Comparison of ENCODE assay signal across 19 mouse cellular contexts in genomic region chr2:165300424-165300823, GRCm38 (mm10). TPM values are rescaled to one million over a fixed set of nuclear protein-coding genes. Genes with fewer than 3 reads are reported as not detected.
DNase-seq lines count a peak whose midpoint lies in the region; ATAC-seq and TF ChIP-seq lines count a peak whose summit lies in the region.
"Had no signal": no experiment of that assay in that cellular context is flagged by ENCODE, and none has a peak within 500 bp of the region (broad histone marks: within the 10 kb centered on the region; RNA-seq: fewer than 3 reads in every experiment).

No protein-coding gene starts in this region.

- H3K27ac ChIP-seq in midbrain, embryonic 10.5 days (replicated peaks): 0 out of 2 replicates have a peak overlapping the region, but pooled peaks have one; percentile 13
- no peak overlapping the region for H3K27ac ChIP-seq in midbrain, embryonic 13.5 days
- peak overlapping the region; percentile 36; the same call in 1 of the 2 replicates for H3K27ac ChIP-seq in forebrain, embryonic 14.5 days (ENCODE audit: low read depth, low read length)
- peak overlapping the region; percentile 70; the same call in 1 of the 2 replicates for H3K27ac ChIP-seq in hindbrain, postnatal 0 days
- H3K27ac ChIP-seq in kidney, embryonic 16.5 days (ENCODE audit: low read length): no peak overlapping the region
- H3K27ac ChIP-seq: embryonic facial prominence, embryonic 15.5 days; midbrain, embryonic 12.5 days; neural tube, embryonic 13.5 days had no signal

- no peaks in the 10 kb centered on the region for H3K9me3 ChIP-seq in midbrain, embryonic 10.5 days (replicated peaks)
- H3K9me3 ChIP-seq in midbrain, embryonic 13.5 days: no peaks in the 10 kb centered on the region
- no peaks in the 10 kb centered on the region for H3K9me3 ChIP-seq in forebrain, embryonic 14.5 days (replicated peaks; ENCODE audit: control insufficient read depth, low read length)
- H3K9me3 ChIP-seq in hindbrain, postnatal 0 days (ENCODE audit: low read length): no peaks in the 10 kb centered on the region
- no peaks in the 10 kb centered on the region for H3K9me3 ChIP-seq in kidney, embryonic 16.5 days (ENCODE audit: low read length)
- H3K9me3 ChIP-seq: embryonic facial prominence, embryonic 15.5 days; G1E; heart, embryonic 12.5 days; midbrain, embryonic 12.5 days; neural tube, embryonic 13.5 days had no signal

- TF ChIP-seq CTCF in hindbrain, postnatal 0 days (IDR thresholded peaks at IDR 0.05; ENCODE audit: low read depth): no peak

- H3K36me3 ChIP-seq in midbrain, embryonic 10.5 days: peaks cover 94% of the 10 kb centered on the region
- H3K36me3 ChIP-seq in midbrain, embryonic 13.5 days: peaks cover 97% of the 10 kb centered on the region
- peaks cover 86% of the 10 kb centered on the region for H3K36me3 ChIP-seq in forebrain, embryonic 14.5 days (ENCODE audit: control insufficient read depth, insufficient read depth, low read length)
- peaks cover 54% of the 10 kb centered on the region for H3K36me3 ChIP-seq in hindbrain, postnatal 0 days (ENCODE audit: insufficient read depth, low read length)
- H3K36me3 ChIP-seq in kidney, embryonic 16.5 days (ENCODE audit: insufficient read depth, low read length): peaks cover 57% of the 10 kb centered on the region

- H3K9ac ChIP-seq in midbrain, embryonic 13.5 days (replicated peaks): no peak overlapping the region
- H3K9ac ChIP-seq in forebrain, embryonic 14.5 days (ENCODE audit: low read length): no peak overlapping the region
- H3K9ac ChIP-seq in hindbrain, postnatal 0 days (replicated peaks; ENCODE audit: low read length): no peak overlapping the region
- no peak overlapping the region for H3K9ac ChIP-seq in kidney, embryonic 16.5 days (replicated peaks; ENCODE audit: low read length)
- H3K9ac ChIP-seq: embryonic facial prominence, embryonic 15.5 days; heart, embryonic 12.5 days; midbrain, embryonic 12.5 days; neural tube, embryonic 13.5 days had no signal

- H3K4me1 ChIP-seq in midbrain, embryonic 10.5 days: peaks cover 20% of the 10 kb centered on the region
- H3K4me1 ChIP-seq in midbrain, embryonic 13.5 days (replicated peaks): peaks cover 8% of the 10 kb centered on the region; the same call in 1 of the 2 replicates
- no peaks in the 10 kb centered on the region for H3K4me1 ChIP-seq in forebrain, embryonic 14.5 days (ENCODE audit: control insufficient read depth, insufficient read depth, low read length)
- no peaks in the 10 kb centered on the region for H3K4me1 ChIP-seq in hindbrain, postnatal 0 days (ENCODE audit: insufficient read depth, low read length)
- H3K4me1 ChIP-seq in kidney, embryonic 16.5 days (ENCODE audit: insufficient read depth, low read length): peaks cover 3% of the 10 kb centered on the region; the same call in 1 of the 2 replicates
- H3K4me1 ChIP-seq: embryonic facial prominence, embryonic 15.5 days; heart, embryonic 12.5 days; midbrain, embryonic 12.5 days had no signal

- WGBS in midbrain, embryonic 10.5 days: 83% methylated on average over 8 of the region's 8 CpGs
- WGBS in midbrain, embryonic 13.5 days: 78% methylated on average over 8 of the region's 8 CpGs
- whole genome bisulfite sequencing in forebrain, embryonic 14.5 days: 76% methylated on average over 8 of the region's 8 CpGs
- 59% methylated on average over 8 of the region's 8 CpGs for WGBS in hindbrain, postnatal 0 days
- 76% methylated on average over 8 of the region's 8 CpGs for WGBS in kidney, embryonic 16.5 days

- H3K4me2 ChIP-seq in midbrain, embryonic 13.5 days (replicated peaks): no peak overlapping the region
- no peak overlapping the region for H3K4me2 ChIP-seq in forebrain, embryonic 14.5 days (ENCODE audit: low read length)
- H3K4me2 ChIP-seq in hindbrain, postnatal 0 days (ENCODE audit: low read depth, low read length): no peak overlapping the region
- no peak overlapping the region for H3K4me2 ChIP-seq in kidney, embryonic 16.5 days (replicated peaks; ENCODE audit: low read depth, low read length)
- H3K4me2 ChIP-seq: embryonic facial prominence, embryonic 15.5 days; heart, embryonic 12.5 days; midbrain, embryonic 12.5 days; neural tube, embryonic 13.5 days had no signal

- H3K27me3 ChIP-seq in midbrain, embryonic 10.5 days (ENCODE audit: low read depth, poor library complexity, severe bottlenecking): no peaks in the 10 kb centered on the region
- H3K27me3 ChIP-seq in midbrain, embryonic 13.5 days: no peaks in the 10 kb centered on the region
- H3K27me3 ChIP-seq in forebrain, embryonic 14.5 days (replicated peaks; ENCODE audit: control insufficient read depth, insufficient read depth, low read length): no peaks in the 10 kb centered on the region
- no peaks in the 10 kb centered on the region for H3K27me3 ChIP-seq in hindbrain, postnatal 0 days (ENCODE audit: insufficient read depth, low read length)
- H3K27me3 ChIP-seq in kidney, embryonic 16.5 days (ENCODE audit: insufficient read depth, low read length): no peaks in the 10 kb centered on the region
- H3K27me3 ChIP-seq: embryonic facial prominence, embryonic 15.5 days; heart, embryonic 12.5 days; midbrain, embryonic 12.5 days; neural tube, embryonic 13.5 days had no signal

- H3K4me3 ChIP-seq in midbrain, embryonic 10.5 days: no peak overlapping the region
- no peak overlapping the region for H3K4me3 ChIP-seq in midbrain, embryonic 13.5 days (replicated peaks)
- no peak overlapping the region for H3K4me3 ChIP-seq in forebrain, embryonic 14.5 days (ENCODE audit: low read depth, low read length)
- no peak overlapping the region for H3K4me3 ChIP-seq in hindbrain, postnatal 0 days (ENCODE audit: low read length)
- H3K4me3 ChIP-seq in kidney, embryonic 16.5 days (ENCODE audit: low read length): no peak overlapping the region
- H3K4me3 ChIP-seq: embryonic facial prominence, embryonic 15.5 days; heart, embryonic 12.5 days; midbrain, embryonic 12.5 days; neural tube, embryonic 13.5 days had no signal

- peak; percentile 68 for ATAC-seq in frontal cortex, adult (ENCODE audit: low TSS enrichment)
- ATAC-seq in midbrain, embryonic 13.5 days: no peak
- ATAC-seq in forebrain, embryonic 14.5 days: no peak
- peak; percentile 68 for ATAC-seq in hindbrain, postnatal 0 days
- ATAC-seq in kidney, embryonic 16.5 days (ENCODE audit: low FRiP score, low TSS enrichment): no peak

- no peak for DNase-seq in frontal cortex, postnatal 10 days (ENCODE audit: low spot score in 2 of 2)
- DNase-seq in midbrain, embryonic 10.5 days (ENCODE audit: low spot score): no peak
- peak; percentile 43 for DNase-seq in forebrain, embryonic 14.5 days (ENCODE audit: low spot score)
- peak; percentile 76 for DNase-seq in hindbrain, postnatal 0 days (ENCODE audit: low spot score)
- DNase-seq: adrenal gland, adult 8-10 months; gastrocnemius, postnatal 36 days; heart, postnatal 36 days; kidney, adult 11 months; kidney, postnatal 14 days; lung, postnatal 14 days; thymus, adult 2 months had no signal

RNA-seq across cellular contexts. Expression of gene Slc35c2, which starts 12.8 kb away (rescaled TPM):
- 72.8 and 73.0 TPM in 2 replicates for polyA plus RNA-seq in midbrain, embryonic 10.5 days (2016; fragmentation: Nextera tagmentation; extraction: Ambion mirVana)
- 69.6 and 73.8 TPM in 2 replicates for polyA plus RNA-seq in midbrain, embryonic 13.5 days (2015; fragmentation: Nextera tagmentation; extraction: Ambion mirVana)
- 54.7 and 56.4 TPM in 2 replicates for polyA plus RNA-seq in forebrain, embryonic 14.5 days (2014; fragmentation: Nextera tagmentation; extraction: Ambion mirVana)
- 97.1 and 120 TPM in 2 replicates for total RNA-seq in hindbrain, postnatal 0 days (2014; rRNA removed)
- polyA plus RNA-seq in hindbrain, postnatal 0 days (2015; fragmentation: Nextera tagmentation; extraction: Ambion mirVana): 65.7 and 68.1 TPM in 2 replicates
- 62.4 and 62.8 TPM in 2 replicates for polyA plus RNA-seq in kidney, embryonic 16.5 days (2015; fragmentation: Nextera tagmentation; extraction: Ambion mirVana)

RNA-seq across cellular contexts. Expression of gene Elmo2, which starts 25.9 kb away (rescaled TPM):
- 81.7 and 90.0 TPM in 2 replicates for polyA plus RNA-seq in midbrain, embryonic 10.5 days (2016; fragmentation: Nextera tagmentation; extraction: Ambion mirVana)
- polyA plus RNA-seq in midbrain, embryonic 13.5 days (2015; fragmentation: Nextera tagmentation; extraction: Ambion mirVana): 91.6 and 98.6 TPM in 2 replicates
- 95.5 and 101 TPM in 2 replicates for polyA plus RNA-seq in forebrain, embryonic 14.5 days (2014; fragmentation: Nextera tagmentation; extraction: Ambion mirVana)
- 99.4 and 105 TPM in 2 replicates for total RNA-seq in hindbrain, postnatal 0 days (2014; rRNA removed)
- 68.9 and 71.8 TPM in 2 replicates for polyA plus RNA-seq in hindbrain, postnatal 0 days (2015; fragmentation: Nextera tagmentation; extraction: Ambion mirVana)
- 88.4 and 93.7 TPM in 2 replicates for polyA plus RNA-seq in kidney, embryonic 16.5 days (2015; fragmentation: Nextera tagmentation; extraction: Ambion mirVana)

Comparison
In these comparisons a context has a peak if more than half of its experiments do, and no peak if none do; other contexts are left out.
1. H3K27ac ChIP-seq: peak in midbrain, embryonic 10.5 days (single experiment), forebrain, embryonic 14.5 days (single experiment) and hindbrain, postnatal 0 days (single experiment); none in midbrain, embryonic 13.5 days (single experiment) and kidney, embryonic 16.5 days (single experiment).
2. ATAC-seq: peak in frontal cortex, adult (single experiment) and hindbrain, postnatal 0 days (single experiment); none in midbrain, embryonic 13.5 days (single experiment), forebrain, embryonic 14.5 days (single experiment) and kidney, embryonic 16.5 days (single experiment).
3. DNase-seq: peak in forebrain, embryonic 14.5 days (single experiment) and hindbrain, postnatal 0 days (single experiment); none in frontal cortex, postnatal 10 days (0 of 2) and midbrain, embryonic 10.5 days (single experiment).